Mouse (Mus musculus): ENCODE measurements around the gene Olfr329-ps. TPM values are rescaled to one million over a fixed set of nuclear protein-coding genes. Genes with fewer than 3 reads are reported as not detected.
"Not testable (repeated sequence)": the region's sequence is repeated elsewhere in the genome, so short reads cannot be mapped to it uniquely, and the experiment has no call there.

Gene Olfr329-ps
- polyA plus RNA-seq, 1 experiment from 2014 or later, result not detected

- not testable (repeated sequence) for H3K9ac ChIP-seq (ENCODE audit: low read depth, low read length); H3K4me2 ChIP-seq (ENCODE audit: low read depth, low read length); H3K27me3 ChIP-seq (ENCODE audit: control insufficient read depth, insufficient read depth, low read depth, low read length); H3K36me3 ChIP-seq (ENCODE audit: control insufficient read depth, insufficient read depth); H3K27ac ChIP-seq (ENCODE audit: low read length); H3K4me3 ChIP-seq (ENCODE audit: low read depth, low read length); H3K4me1 ChIP-seq (ENCODE audit: control insufficient read depth, low read depth, low read length); H3K9me3 ChIP-seq (replicated peaks; ENCODE audit: control insufficient read depth, low read length); ATAC-seq (ENCODE audit: low read depth)
- WGBS (ENCODE audit: insufficient replicate concordance), result 66% methylated on average over 7 of the region's 9 CpGs
Measured at GRCm38 (mm10) chr11:58519756-58520155, 26.5 kb downstream of the Olfr329-ps start.

DNA sequence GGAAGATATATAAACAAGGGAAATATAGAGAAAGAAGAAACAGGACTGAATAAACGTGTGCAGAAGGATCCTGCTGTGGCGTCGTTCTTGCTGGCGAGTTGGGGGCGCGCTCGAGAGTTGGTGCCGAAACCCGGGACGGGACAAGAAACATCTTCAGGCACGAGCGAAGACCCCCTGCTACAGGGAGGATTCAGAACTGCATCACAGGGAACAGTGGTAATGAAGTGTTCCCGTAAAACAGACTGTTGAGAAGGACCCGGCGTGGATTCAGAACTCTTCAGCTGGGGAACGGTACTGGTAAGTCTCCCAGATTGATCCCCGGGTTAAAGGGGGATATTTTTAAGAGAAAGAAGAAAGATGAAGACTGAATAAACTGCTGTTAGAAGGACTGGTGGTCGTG is 27.3 kb downstream of the Olfr329-ps start:
- not testable (repeated sequence) for H3K27ac ChIP-seq (ENCODE audit: low read length); ATAC-seq (ENCODE audit: low read depth); H3K4me1 ChIP-seq (ENCODE audit: control insufficient read depth, low read depth, low read length); H3K27me3 ChIP-seq (ENCODE audit: control insufficient read depth, insufficient read depth, low read depth, low read length); H3K4me3 ChIP-seq (ENCODE audit: low read depth, low read length); H3K4me2 ChIP-seq (ENCODE audit: low read depth, low read length); H3K9me3 ChIP-seq (replicated peaks; ENCODE audit: control insufficient read depth, low read length); H3K36me3 ChIP-seq (ENCODE audit: control insufficient read depth, insufficient read depth); H3K9ac ChIP-seq (ENCODE audit: low read depth, low read length)
- 82% methylated on average over 16 of the region's 18 CpGs for WGBS (ENCODE audit: insufficient replicate concordance)

GRCm38 (mm10) chr11:58509058-58509457 is 37.2 kb downstream of the Olfr329-ps start:
- not testable (repeated sequence) for H3K9me3 ChIP-seq (replicated peaks; ENCODE audit: control insufficient read depth, low read length); H3K36me3 ChIP-seq (ENCODE audit: control insufficient read depth, insufficient read depth); H3K9ac ChIP-seq (ENCODE audit: low read depth, low read length); ATAC-seq (ENCODE audit: low read depth); H3K27me3 ChIP-seq (ENCODE audit: control insufficient read depth, insufficient read depth, low read depth, low read length); H3K4me3 ChIP-seq (ENCODE audit: low read depth, low read length); H3K4me1 ChIP-seq (ENCODE audit: control insufficient read depth, low read depth, low read length); H3K4me2 ChIP-seq (ENCODE audit: low read depth, low read length); H3K27ac ChIP-seq (ENCODE audit: low read length)
- WGBS (ENCODE audit: insufficient replicate concordance), result 76% methylated on average over 19 of the region's 19 CpGs

DNA sequence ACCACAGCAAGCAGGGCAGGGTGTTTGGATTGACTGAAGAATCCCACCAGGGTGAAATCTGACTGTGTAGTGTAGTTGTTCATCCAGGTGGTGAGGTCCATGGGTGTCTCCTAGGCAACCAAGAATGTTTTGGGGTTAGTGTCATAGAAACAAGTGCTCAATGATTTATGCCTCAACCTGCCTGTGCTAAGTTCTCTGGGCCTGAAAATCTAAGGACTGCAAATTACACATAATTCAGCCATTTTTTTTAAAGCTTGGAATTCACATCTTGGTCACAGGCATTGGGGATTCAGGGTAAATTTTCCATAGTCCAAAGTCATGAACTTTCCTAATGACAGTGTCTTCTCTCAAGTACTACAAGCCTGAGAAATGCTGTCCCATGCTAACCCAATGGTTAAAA is 43.8 kb downstream of the Olfr329-ps start, which contains the start of gene Olfr331:
TSS of gene Olfr331 (minus strand) at position 101 of the 400 bp plus-strand sequence.
- H3K27me3 ChIP-seq (ENCODE audit: control insufficient read depth, insufficient read depth, low read depth, low read length), result not testable (repeated sequence)

DNA sequence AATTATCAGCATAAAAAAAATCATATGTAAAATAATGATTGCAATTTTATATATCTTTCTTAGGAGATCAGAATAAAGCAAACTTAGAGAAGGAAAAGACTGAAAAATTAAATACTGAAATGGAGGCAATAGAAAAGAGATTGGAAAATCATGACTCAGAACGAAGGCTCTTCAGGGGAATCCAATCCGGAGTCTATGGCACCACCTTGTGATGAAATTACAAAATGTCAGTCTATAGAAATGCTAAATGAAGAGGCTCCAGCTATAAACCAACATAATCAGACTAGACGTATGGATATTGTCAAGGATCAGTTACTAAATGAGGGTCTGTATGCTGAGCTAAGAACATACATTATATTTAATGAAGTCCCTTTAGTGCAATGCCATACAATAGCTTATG is 46.9 kb downstream of the Olfr329-ps start:
- Histone ChIP-seq H3K27ac (ENCODE audit: low read length) (no peak overlapping the region), H3K9ac (ENCODE audit: low read depth, low read length) (no peak overlapping the region), H3K4me3 (ENCODE audit: low read depth, low read length) (no peak overlapping the region), H3K4me1 (ENCODE audit: control insufficient read depth, low read depth, low read length) (no peaks in the 10 kb centered on the region), H3K4me2 (ENCODE audit: low read depth, low read length) (no peak overlapping the region), H3K36me3 (ENCODE audit: control insufficient read depth, insufficient read depth) (no peaks in the 10 kb centered on the region), H3K9me3 (replicated peaks; ENCODE audit: control insufficient read depth, low read length) (no peaks in the 10 kb centered on the region), H3K27me3 (ENCODE audit: control insufficient read depth, insufficient read depth, low read depth, low read length) (no peaks in the 10 kb centered on the region)
- no peak for ATAC-seq (ENCODE audit: low read depth)
- WGBS (ENCODE audit: insufficient replicate concordance), result 44% methylated on average over 3 of the region's 3 CpGs

More for the DNA sequence above, 43.8 kb downstream of the Olfr329-ps start, which contains the start of gene Olfr331:
- H3K4me2 ChIP-seq (ENCODE audit: low read depth, low read length); ATAC-seq (ENCODE audit: low read depth); H3K4me1 ChIP-seq (ENCODE audit: control insufficient read depth, low read depth, low read length); H3K9ac ChIP-seq (ENCODE audit: low read depth, low read length); H3K27ac ChIP-seq (ENCODE audit: low read length); H3K4me3 ChIP-seq (ENCODE audit: low read depth, low read length); H3K9me3 ChIP-seq (replicated peaks; ENCODE audit: control insufficient read depth, low read length); H3K36me3 ChIP-seq (ENCODE audit: control insufficient read depth, insufficient read depth): not testable (repeated sequence)

DNA sequence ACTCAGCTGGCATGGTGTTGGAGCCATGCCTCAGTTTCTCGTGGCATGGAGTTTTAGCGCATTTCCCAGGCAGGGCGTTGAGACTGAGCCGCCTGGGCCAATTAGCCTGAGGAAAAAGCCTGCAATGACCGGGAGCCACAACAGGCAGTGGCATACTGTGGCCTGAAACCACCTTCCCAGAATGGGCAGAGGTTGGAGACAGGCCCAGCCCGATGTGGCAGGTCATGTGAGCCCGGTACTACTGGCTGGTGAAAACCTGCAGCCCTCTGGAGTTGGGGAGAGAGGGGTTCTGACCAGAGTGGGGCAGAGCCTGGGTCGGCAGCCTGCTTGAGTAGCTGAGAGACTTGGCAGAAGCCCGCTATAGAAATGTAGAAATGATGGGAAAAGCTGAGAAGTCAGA is 47.5 kb downstream of the Olfr329-ps start:
- Histone ChIP-seq H3K27ac (ENCODE audit: low read length) (no peak overlapping the region), H3K9ac (ENCODE audit: low read depth, low read length) (no peak overlapping the region), H3K27me3 (ENCODE audit: control insufficient read depth, insufficient read depth, low read depth, low read length) (no peaks in the 10 kb centered on the region), H3K4me1 (ENCODE audit: control insufficient read depth, low read depth, low read length) (no peaks in the 10 kb centered on the region), H3K36me3 (ENCODE audit: control insufficient read depth, insufficient read depth) (no peaks in the 10 kb centered on the region), H3K9me3 (replicated peaks; ENCODE audit: control insufficient read depth, low read length) (no peaks in the 10 kb centered on the region), H3K4me2 (ENCODE audit: low read depth, low read length) (no peak overlapping the region), H3K4me3 (ENCODE audit: low read depth, low read length) (no peak overlapping the region)
- 61% methylated on average over 9 of the region's 9 CpGs for WGBS (ENCODE audit: insufficient replicate concordance)
- ATAC-seq (ENCODE audit: low read depth), result no peak

DNA sequence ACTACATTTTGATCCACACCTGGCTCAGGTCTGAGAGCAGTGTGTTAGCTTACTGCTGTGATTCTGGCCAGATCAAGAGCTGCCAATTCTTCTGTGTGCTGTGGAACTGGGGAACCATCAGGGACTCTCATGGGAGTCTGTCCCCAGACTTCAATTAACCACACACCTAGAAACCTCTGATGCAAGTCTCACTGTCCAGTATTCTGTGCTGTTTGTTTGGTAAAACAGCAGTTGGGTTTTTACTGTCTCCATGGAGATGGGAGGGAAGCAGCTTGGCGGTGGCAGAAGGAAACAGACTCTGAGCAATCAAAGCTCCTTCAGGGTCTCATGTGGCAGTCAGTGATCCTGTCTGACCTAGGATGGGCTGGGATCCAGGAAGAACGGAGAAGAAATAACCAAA is 53.8 kb downstream of the Olfr329-ps start, which contains the start of gene Olfr332:
TSS of gene Olfr332 (minus strand) at position 101 of the 400 bp plus-strand sequence.
- no peaks in the 10 kb centered on the region for H3K36me3 ChIP-seq (ENCODE audit: control insufficient read depth, insufficient read depth)
- no peaks in the 10 kb centered on the region for H3K4me1 ChIP-seq (ENCODE audit: control insufficient read depth, low read depth, low read length)
- H3K27ac ChIP-seq (ENCODE audit: low read length), result no peak within 1 kb of the TSS
- H3K4me2 ChIP-seq (ENCODE audit: low read depth, low read length), result no peak within 1 kb of the TSS
- no peak within 1 kb of the TSS for H3K4me3 ChIP-seq (ENCODE audit: low read depth, low read length)
- H3K9ac ChIP-seq (ENCODE audit: low read depth, low read length), result no peak within 1 kb of the TSS
- no peaks in the 10 kb centered on the region for H3K27me3 ChIP-seq (ENCODE audit: control insufficient read depth, insufficient read depth, low read depth, low read length)
- H3K9me3 ChIP-seq (replicated peaks; ENCODE audit: control insufficient read depth, low read length), result no peaks in the 10 kb centered on the region
- 63% methylated on average over 2 of the region's 2 CpGs for WGBS (ENCODE audit: insufficient replicate concordance)
- no peak for ATAC-seq (ENCODE audit: low read depth)

Other genes with a start within 250 kb of the Olfr329-ps start
- 9.8 and 10.1 TPM in 2 replicates for gene Zfp692, start 239.4 kb downstream of the Olfr329-ps start, polyA plus RNA-seq (2015; fragmentation: Nextera tagmentation; extraction: Ambion mirVana)
- 33.8 and 36.6 TPM in 2 replicates for gene Zfp672, start 216.1 kb downstream of the Olfr329-ps start, polyA plus RNA-seq (2015; fragmentation: Nextera tagmentation; extraction: Ambion mirVana)
- gene Sh3bp5l, start 215.7 kb downstream of the Olfr329-ps start, polyA plus RNA-seq (2015; fragmentation: Nextera tagmentation; extraction: Ambion mirVana), result 16.8 and 17.0 TPM in 2 replicates
- 0.16 and 12.0 TPM in 2 replicates for gene Lypd8, start 167.4 kb downstream of the Olfr329-ps start, polyA plus RNA-seq (2015; fragmentation: Nextera tagmentation; extraction: Ambion mirVana)
- gene 1810065E05Rik, start 125.3 kb downstream of the Olfr329-ps start, polyA plus RNA-seq (2015; fragmentation: Nextera tagmentation; extraction: Ambion mirVana), result not detected in 2 replicates
- gene Gm12253, start 113.9 kb downstream of the Olfr329-ps start, polyA plus RNA-seq (2015; fragmentation: Nextera tagmentation; extraction: Ambion mirVana), result not detected in 2 replicates
- not detected in 2 replicates for gene Lypd9, start 93.5 kb downstream of the Olfr329-ps start, polyA plus RNA-seq (2015; fragmentation: Nextera tagmentation; extraction: Ambion mirVana)
- not detected in 2 replicates for gene Olfr30, start 84.2 kb downstream of the Olfr329-ps start, polyA plus RNA-seq (2015; fragmentation: Nextera tagmentation; extraction: Ambion mirVana)
- not detected in 2 replicates for gene Olfr332, start 53.9 kb downstream of the Olfr329-ps start, polyA plus RNA-seq (2015; fragmentation: Nextera tagmentation; extraction: Ambion mirVana)
- gene Olfr331, start 43.9 kb downstream of the Olfr329-ps start, polyA plus RNA-seq (2015; fragmentation: Nextera tagmentation; extraction: Ambion mirVana), result not detected in 2 replicates
- gene Olfr330, start 11.6 kb downstream of the Olfr329-ps start, polyA plus RNA-seq (2015; fragmentation: Nextera tagmentation; extraction: Ambion mirVana), result not detected in 2 replicates
- gene Olfr328, start 9.2 kb upstream of the Olfr329-ps start, polyA plus RNA-seq (2015; fragmentation: Nextera tagmentation; extraction: Ambion mirVana), result not detected in 2 replicates
- not detected in 2 replicates for gene Olfr224, start 24.1 kb upstream of the Olfr329-ps start, polyA plus RNA-seq (2015; fragmentation: Nextera tagmentation; extraction: Ambion mirVana)
- gene Olfr325, start 31.3 kb upstream of the Olfr329-ps start, polyA plus RNA-seq (2015; fragmentation: Nextera tagmentation; extraction: Ambion mirVana), result not detected in 2 replicates
- not detected in 2 replicates for gene Olfr324, start 48.7 kb upstream of the Olfr329-ps start, polyA plus RNA-seq (2015; fragmentation: Nextera tagmentation; extraction: Ambion mirVana)
- not detected in 2 replicates for gene 2210407C18Rik, start 69.7 kb upstream of the Olfr329-ps start, polyA plus RNA-seq (2015; fragmentation: Nextera tagmentation; extraction: Ambion mirVana)
- not detected in 2 replicates for gene Olfr323, start 84.1 kb upstream of the Olfr329-ps start, polyA plus RNA-seq (2015; fragmentation: Nextera tagmentation; extraction: Ambion mirVana)
- gene Trim58, start 94.0 kb upstream of the Olfr329-ps start, polyA plus RNA-seq (2015; fragmentation: Nextera tagmentation; extraction: Ambion mirVana), result 12.7 and 15.7 TPM in 2 replicates
- 0.08 TPM in 1 of 2 replicates, not detected in the other for gene Olfr322, start 112.4 kb upstream of the Olfr329-ps start, polyA plus RNA-seq (2015; fragmentation: Nextera tagmentation; extraction: Ambion mirVana)
- gene Olfr320, start 134.7 kb upstream of the Olfr329-ps start, polyA plus RNA-seq (2015; fragmentation: Nextera tagmentation; extraction: Ambion mirVana), result not detected in 2 replicates
- not detected in 2 replicates for gene Olfr319, start 152.7 kb upstream of the Olfr329-ps start, polyA plus RNA-seq (2015; fragmentation: Nextera tagmentation; extraction: Ambion mirVana)
- gene Olfr318, start 177.6 kb upstream of the Olfr329-ps start, polyA plus RNA-seq (2015; fragmentation: Nextera tagmentation; extraction: Ambion mirVana), result not detected in 2 replicates
- not detected in 2 replicates for gene Olfr317, start 192.8 kb upstream of the Olfr329-ps start, polyA plus RNA-seq (2015; fragmentation: Nextera tagmentation; extraction: Ambion mirVana)
- not detected in 2 replicates for gene Olfr316, start 206.3 kb upstream of the Olfr329-ps start, polyA plus RNA-seq (2015; fragmentation: Nextera tagmentation; extraction: Ambion mirVana)
- not detected in 2 replicates for gene Olfr315, start 226.8 kb upstream of the Olfr329-ps start, polyA plus RNA-seq (2015; fragmentation: Nextera tagmentation; extraction: Ambion mirVana)
- gene Olfr314, start 236.5 kb upstream of the Olfr329-ps start, polyA plus RNA-seq (2015; fragmentation: Nextera tagmentation; extraction: Ambion mirVana), result not detected in 2 replicates